Mouse (Mus musculus): ENCODE data around the gene Foxl2.

Gene Foxl2

GRCm38 (mm10) chr9:98955103-98955715, at the start of gene Foxl2:
Gene Foxl2, plus strand, starts transcription at chr9:98955288.
- DNase-seq (ENCODE audit: low read depth, low spot score), result peak; percentile 69

GRCm38 (mm10) chr9:98920629-98921523, 34.2 kb upstream of the Foxl2 start:
- DNase-seq (ENCODE audit: low read depth, low spot score), result no peak

GRCm38 (mm10) chr9:98923119-98923518, 32.0 kb upstream of the Foxl2 start:
- peak; percentile 29 for DNase-seq (ENCODE audit: low read depth, low spot score)

GRCm38 (mm10) chr9:98924183-98924582, 30.9 kb upstream of the Foxl2 start:
- no peak for DNase-seq (ENCODE audit: low read depth, low spot score)

GRCm38 (mm10) chr9:98929496-98929895, 25.6 kb upstream of the Foxl2 start:
- DNase-seq (ENCODE audit: low read depth, low spot score), result peak; percentile 59

- DNase-seq (ENCODE audit: low read depth, low spot score), result no peak
These were observed 22.2 kb upstream of the Foxl2 start for GRCm38 (mm10) chr9:98932931-98933330.

- DNase-seq (ENCODE audit: low read depth, low spot score), result no peak
These were observed 19.7 kb upstream of the Foxl2 start for GRCm38 (mm10) chr9:98935190-98935909.

- peak; percentile 69 for DNase-seq (ENCODE audit: low read depth, low spot score)
These were observed 15.8 kb upstream of the Foxl2 start for GRCm38 (mm10) chr9:98939290-98939689.

GRCm38 (mm10) chr9:98952171-98953050, 2.7 kb upstream of the Foxl2 start:
- DNase-seq (ENCODE audit: low read depth, low spot score), result peak; percentile 61

GRCm38 (mm10) chr9:98953291-98953690, 1.8 kb upstream of the Foxl2 start:
- no peak for DNase-seq (ENCODE audit: low read depth, low spot score)

GRCm38 (mm10) chr9:98953830-98954229, 1.3 kb upstream of the Foxl2 start:
- DNase-seq (ENCODE audit: low read depth, low spot score), result no peak

- peak; percentile 79 for DNase-seq (ENCODE audit: low read depth, low spot score)
These were observed 541 bp upstream of the Foxl2 start for GRCm38 (mm10) chr9:98954391-98955102.

GRCm38 (mm10) chr9:98955716-98956224, 682 bp downstream of the Foxl2 start:
- DNase-seq (ENCODE audit: low read depth, low spot score), result peak; percentile 69

GRCm38 (mm10) chr9:98956591-98957381, 1.7 kb downstream of the Foxl2 start:
- DNase-seq (ENCODE audit: low read depth, low spot score), result peak; percentile 80

GRCm38 (mm10) chr9:98957751-98958351, 2.8 kb downstream of the Foxl2 start:
- DNase-seq (ENCODE audit: low read depth, low spot score), result no peak

GRCm38 (mm10) chr9:98958628-98959027, 3.5 kb downstream of the Foxl2 start:
- no peak for DNase-seq (ENCODE audit: low read depth, low spot score)

- no peak for DNase-seq (ENCODE audit: low read depth, low spot score)
These were observed 4.8 kb downstream of the Foxl2 start for GRCm38 (mm10) chr9:98959851-98960250.

- DNase-seq (ENCODE audit: low read depth, low spot score), result no peak
These were observed 5.3 kb downstream of the Foxl2 start for GRCm38 (mm10) chr9:98960348-98960747.
